Mouse (Mus musculus) pancreas, adult 10 weeks (tissue): Measurements from ENCODE around the gene Pdzd8. TPM values are rescaled to one million over a fixed set of nuclear protein-coding genes. Genes with fewer than 3 reads are reported as not detected.

Experiments used
- polyA plus RNA-seq: library from polyadenylated mRNA; stranded (reverse); fragments of 350-450 nt; fragmentation: Illumina TruSeq; extraction: RNeasy Lipid Tissue Mini Kit (QIAGEN cat#74804); gene quantifications from one replicate; pipeline ENCODE4 v1.2.3, GENCODE M21; 2015; ENCODE audit warnings: low read depth, low replicate concordance; ENCODE audit not compliant: insufficient read depth

Pdzd8 gene
- 4.9 TPM for polyA plus RNA-seq

DNA sequence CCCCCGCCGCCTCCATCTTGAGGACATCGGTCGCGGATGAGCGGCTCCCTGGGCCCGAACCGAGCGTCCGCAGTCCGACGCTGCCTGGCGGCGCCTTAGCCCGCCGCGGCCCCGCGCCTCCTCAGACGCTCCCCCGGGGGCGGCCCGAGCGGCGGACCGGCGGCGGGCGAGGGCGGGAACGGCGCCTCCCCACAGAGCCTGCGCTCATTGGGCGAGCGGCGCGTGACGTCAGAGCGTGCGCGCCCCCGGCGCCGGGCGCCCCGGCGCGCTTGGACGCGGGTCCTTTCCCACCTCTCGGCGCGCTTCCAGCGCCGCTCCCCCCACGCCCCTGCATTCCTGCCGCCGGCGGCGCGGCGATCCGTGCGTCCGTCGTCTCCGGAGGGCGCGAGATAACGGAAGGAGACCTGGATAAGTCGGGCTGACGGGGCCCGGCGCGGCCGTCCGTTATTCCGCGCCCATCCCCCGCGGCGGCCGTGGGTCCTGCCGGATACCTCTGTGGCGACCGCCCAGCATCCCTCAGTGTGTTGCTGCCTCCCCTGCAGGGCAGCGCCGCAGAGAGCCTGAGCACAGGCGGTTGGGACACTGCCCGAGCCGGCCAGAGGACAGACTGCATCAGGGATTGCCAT lies at the start of gene Pdzd8:
Gene Pdzd8 (minus strand): TSS at position 123 of the 626 bp plus-strand sequence.

GRCm38 (mm10) chr19:59321990-59322389 lies 23.6 kb downstream of the Pdzd8 start, which contains the start of gene Rps12-ps3:
Gene Rps12-ps3 (plus strand): TSS chr19:59322290.

DNA sequence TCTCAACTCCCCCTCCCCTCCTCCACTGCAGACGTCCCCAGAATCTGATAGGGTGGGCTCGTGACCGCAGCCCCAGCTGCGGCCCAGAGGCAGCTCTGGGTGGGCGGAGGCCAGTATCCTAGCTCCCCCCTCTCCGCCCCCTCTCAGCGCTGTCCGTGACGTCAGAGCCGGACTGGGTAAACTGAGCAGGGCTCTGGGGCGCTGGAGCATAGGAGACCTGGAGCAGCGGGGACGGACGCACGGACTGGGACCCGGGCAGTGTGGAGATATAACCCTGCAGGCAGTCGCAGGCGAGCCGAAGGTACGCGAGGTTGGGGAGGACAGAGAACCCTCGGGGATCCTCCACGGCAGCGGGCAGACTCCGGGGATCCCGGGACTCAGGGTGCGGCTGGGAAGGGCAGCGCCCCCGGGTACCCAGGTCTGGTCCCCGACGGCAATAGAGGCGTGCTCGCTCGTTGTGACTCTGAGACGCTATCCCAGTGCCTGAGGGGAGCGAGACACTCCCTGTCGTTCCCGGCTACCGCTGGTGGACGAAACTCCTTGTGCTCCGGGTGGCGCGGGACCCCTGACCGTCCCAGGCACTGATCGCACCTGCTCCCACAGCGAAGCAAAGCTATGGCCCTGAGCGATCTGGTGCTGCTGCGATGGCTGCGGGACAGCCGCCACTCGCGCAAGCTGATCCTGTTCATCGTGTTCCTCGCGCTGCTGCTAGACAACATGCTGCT lies 84.7 kb downstream of the Pdzd8 start, which contains the start of gene Slc18a2:
Gene Slc18a2 (plus strand): TSS at position 179 of the 725 bp plus-strand sequence.

Other genes with a start within 250 kb of the Pdzd8 start
- not detected for gene Vax1, start 175.7 kb downstream of the Pdzd8 start, polyA plus RNA-seq
- gene Kcnk18, start 126.6 kb downstream of the Pdzd8 start, polyA plus RNA-seq = not detected
- not detected for gene Slc18a2, start 84.9 kb downstream of the Pdzd8 start, polyA plus RNA-seq
- gene Rps12-ps3, start 23.5 kb downstream of the Pdzd8 start, polyA plus RNA-seq = 13.2 TPM
- not detected for gene Emx2, start 112.6 kb upstream of the Pdzd8 start, polyA plus RNA-seq